Mouse (Mus musculus) ES-CJ7 (cell line): Measurements from ENCODE around the gene Nes.

ENCODE experiments used
- DNase-seq: peaks from one replicate; pipeline ENCODE4 v3.0.0; 2011; ENCODE audit warnings: low read depth, low spot score

Nes gene

GRCm38 (mm10) chr3:88022322-88023191 lies 51.7 kb downstream of the Nes start:
- peak; percentile 91 for DNase-seq

DNA sequence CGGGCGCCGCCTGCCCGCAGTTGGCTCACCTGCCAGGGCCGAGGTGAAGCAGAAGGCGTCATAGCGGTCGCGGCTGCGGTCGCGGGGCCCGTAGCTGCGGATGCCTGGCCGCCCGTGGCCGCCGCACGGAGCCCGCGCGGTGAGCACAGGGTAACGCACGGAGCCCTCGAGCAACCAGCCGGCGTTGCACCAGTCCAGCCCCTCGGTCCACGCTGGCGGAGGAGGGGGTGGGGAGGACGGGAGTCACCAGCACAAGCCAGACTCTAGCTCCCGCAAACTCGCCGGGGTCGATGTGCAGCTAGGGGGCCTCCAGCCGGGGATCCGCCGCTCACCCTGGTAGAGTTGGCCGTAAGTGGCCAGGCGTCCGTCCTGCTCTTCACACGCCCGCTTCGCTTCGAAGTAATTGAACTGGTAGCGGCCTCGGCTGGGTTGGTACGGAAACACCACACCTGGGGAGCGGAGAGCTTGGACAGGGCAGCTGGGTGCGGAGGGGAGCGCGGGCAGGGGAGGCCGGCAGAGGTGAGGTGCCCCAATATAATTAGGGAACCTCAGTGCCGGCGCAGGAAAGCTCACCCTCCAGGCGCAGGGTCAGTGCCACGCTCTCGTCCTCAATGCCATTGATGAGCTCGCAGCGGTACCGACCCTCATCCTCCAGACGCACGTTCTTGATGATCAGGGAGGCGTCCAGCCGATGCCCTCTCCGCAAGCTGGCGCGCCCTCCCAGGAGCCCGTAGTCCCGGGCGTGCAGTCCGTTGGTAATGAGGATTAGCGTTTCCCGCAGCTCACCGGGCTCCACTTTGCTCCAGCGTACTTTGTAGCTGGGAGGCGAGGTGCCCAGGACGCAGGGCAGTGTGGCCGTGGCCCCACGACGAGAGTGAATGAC lies 52.6 kb downstream of the Nes start:
- DNase-seq = no peak

- DNase-seq = no peak
These were observed 55.9 kb downstream of the Nes start for GRCm38 (mm10) chr3:88026823-88027222.

DNA sequence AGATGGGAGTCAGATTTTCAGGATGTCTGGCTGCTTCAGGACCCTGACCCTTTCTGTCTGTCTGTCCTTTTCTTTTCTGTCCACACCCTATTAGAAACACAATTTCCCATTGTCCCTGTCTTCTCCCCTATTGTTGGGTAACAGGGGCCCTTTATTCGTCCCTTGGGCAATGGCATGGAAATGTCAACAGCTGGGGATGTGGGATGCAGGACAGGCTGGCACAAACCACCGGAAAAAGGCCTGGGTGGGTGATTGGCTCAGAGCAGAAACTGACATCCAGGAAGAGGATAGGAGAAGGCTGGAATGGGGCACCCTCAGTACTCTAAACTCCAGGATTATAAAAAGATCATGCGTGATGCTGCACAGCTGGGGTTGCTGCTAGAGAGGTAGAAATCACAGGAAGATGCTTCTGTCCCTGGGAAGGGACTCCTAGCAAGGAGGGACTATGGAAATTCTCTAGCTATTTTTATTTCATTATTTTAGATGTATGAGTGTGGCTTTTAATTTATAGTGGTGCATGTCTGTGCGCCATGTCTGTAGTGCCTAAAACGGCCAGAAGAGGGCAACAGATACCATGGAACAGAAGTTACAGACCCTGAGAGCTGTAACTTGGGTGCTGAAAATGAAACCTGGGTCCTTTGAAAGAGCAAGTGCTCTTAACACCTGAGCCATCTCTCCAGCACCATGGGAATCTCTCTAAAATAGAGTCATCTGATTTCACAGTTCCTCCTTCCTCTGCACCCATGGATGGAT lies 56.7 kb downstream of the Nes start, which contains the start of gene Hapln2:
Gene Hapln2 (minus strand): TSS at position 150 of the 753 bp plus-strand sequence.
- DNase-seq = peak; percentile 65
